Mouse (Mus musculus): Measurements from ENCODE around the gene Ralgps2.

Gene Ralgps2
- long read RNA-seq, experiment 1, full-length matches to known transcripts = 3 of 8 reads
- long read RNA-seq, experiment 1, partial matches to known transcripts = 5 of 8 reads
- long read RNA-seq, experiment 1, other reads (novel, unspliced or antisense) = 0 of 8 reads
- long read RNA-seq, experiment 2, full-length matches to known transcripts = 5 of 12 reads
- long read RNA-seq, experiment 2, partial matches to known transcripts = 4 of 12 reads
- long read RNA-seq, experiment 2, other reads (novel, unspliced or antisense) = 3 of 12 reads

DNA sequence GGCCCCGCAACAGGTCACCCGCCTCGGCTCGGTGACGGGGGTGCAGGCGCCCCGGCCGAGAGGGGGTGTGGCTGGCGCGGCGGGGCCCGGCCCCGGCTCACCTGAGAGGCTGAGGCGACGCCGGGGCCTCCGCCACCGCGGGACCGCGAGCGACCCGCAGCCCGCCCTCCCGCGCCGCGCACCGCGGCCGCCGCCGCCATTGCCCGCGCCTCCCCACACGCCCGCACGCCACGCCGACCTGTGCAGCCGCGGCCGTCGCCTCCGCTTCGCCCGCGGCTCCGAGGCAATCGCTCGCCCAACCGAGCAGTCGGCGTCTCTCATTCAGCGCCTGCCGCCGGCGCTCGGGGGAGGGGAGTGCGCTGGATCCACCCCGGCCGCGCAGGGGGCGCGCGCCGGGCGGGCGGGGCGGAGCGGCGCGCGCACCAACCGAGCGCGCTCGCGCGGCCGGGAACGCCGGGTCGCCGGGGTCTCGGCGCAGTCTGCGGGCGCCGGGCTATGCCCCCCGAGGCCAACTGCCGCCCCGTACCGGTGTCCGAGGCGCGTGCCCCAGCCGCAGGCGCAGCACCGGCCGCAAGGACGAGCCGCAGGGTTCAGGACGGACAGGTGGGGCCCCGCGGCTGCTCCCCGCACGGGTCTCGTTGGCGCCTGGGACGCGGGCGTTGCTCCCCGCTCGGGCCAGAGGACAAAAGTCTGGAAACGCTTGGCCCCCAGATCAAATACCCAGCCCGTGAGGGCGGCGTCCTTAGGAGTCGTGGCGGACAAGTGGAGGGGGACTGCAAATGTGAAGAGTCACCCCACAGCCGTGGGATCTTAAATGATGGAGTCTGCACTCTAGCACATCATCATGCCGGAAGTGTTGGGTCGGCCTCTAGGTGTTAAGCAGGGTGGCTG, at the start of gene Ralgps2:
TSS of gene Ralgps2 (minus strand) at position 376 of the 891 bp plus-strand sequence.
- intact Hi-C loops (cut with DNase I) = no loop called here

DNA sequence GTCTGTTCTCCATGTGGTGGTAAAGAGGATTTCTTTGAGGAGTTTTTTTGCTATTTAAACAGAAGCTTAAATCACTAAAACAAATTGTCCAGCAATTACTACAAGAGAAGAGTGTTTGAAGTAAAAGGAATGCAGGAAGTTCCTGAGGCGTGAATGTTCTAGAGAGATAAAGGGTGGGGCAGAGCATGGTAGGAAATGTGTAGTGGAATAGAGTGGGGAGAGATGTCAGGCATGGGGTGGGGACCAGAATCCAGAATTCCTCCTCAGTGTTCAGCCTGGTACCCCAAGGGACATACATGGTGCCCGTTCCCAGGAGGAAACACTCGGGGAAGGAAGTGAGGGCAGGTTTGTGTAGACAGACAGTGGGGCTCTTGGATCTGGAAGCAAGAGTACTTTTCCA, 48.1 kb upstream of the Ralgps2 start:
- intact Hi-C loops (cut with DNase I) = no loop called here

DNA sequence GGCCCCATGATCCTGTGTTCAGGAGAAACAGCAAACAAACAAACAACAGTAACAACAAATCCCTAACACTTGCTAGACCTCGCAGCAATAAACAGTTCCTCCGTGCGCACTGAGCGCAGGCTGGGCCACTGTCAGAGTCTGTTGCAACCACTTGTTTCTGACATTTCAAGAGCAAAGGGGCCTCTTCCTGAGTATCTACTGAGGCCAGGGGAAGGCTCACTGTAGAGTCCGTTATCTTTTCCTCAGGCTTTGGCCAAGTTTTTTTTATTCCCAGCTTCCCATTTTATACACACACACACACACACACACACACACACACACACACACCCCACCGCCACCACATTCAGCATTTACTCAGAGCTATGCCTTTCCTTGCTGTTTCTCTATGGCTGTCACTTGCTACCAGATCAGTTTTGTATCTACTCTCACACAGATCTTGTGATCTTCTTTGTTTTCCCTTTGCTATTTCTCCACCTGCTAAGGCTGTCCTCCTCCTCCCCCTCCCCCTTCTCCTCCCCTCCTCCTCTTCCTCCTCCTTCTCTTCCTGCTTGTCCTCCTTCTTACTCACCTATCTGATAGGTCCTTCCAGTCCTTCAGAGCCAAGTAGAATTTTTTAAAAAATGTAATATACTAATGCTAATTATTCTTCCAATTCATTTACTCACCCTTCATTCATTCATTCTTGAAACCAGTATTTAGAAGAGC, 47.4 kb upstream of the Ralgps2 start:
- intact Hi-C loops (cut with DNase I) = no loop called here

DNA sequence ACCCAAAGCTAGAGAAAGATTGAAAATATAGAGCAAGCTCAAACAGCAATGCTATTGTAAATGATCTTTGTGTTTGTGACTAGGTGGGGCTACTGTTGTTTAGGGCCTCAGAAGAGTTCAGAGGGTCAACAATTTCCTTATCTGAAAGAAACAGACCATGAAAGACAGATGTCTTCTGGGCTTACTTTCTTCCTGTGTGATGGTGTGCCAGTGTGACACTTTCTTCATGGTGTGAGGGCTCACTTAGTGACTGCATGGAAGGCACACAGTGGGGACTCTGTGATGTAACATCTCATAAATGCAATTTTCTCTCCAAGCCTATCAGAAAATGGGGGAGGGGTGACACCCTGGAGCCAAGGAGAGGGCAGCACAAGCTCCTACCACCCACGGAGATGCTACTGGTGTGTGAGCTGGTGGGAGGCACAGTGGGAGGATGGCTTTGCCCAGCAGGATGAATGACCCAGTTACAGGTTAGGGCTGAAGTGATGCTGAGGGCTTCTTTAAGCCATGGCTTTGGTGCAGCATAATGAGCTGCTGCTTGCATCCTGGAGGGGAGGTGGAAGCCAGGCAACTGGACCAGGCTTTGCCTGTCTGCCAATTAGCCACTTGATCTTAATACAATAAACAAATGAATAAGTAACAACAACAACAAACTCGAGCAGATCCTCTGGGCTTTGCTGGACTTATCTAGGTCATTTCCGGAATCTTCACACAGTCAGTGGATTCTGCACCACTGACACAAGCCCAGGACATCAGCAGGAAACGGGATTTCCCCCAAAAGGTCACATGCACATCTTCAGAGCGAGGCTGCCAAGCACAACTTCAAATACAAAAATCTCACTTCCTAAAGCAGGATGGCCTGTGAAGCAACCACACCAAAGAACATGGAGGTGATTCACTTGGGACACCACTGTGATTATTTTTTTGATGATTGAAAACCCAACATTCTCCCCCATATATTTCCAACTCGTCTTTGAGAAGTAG, 46.5 kb upstream of the Ralgps2 start:
- intact Hi-C loops (cut with DNase I) = no loop called here

DNA sequence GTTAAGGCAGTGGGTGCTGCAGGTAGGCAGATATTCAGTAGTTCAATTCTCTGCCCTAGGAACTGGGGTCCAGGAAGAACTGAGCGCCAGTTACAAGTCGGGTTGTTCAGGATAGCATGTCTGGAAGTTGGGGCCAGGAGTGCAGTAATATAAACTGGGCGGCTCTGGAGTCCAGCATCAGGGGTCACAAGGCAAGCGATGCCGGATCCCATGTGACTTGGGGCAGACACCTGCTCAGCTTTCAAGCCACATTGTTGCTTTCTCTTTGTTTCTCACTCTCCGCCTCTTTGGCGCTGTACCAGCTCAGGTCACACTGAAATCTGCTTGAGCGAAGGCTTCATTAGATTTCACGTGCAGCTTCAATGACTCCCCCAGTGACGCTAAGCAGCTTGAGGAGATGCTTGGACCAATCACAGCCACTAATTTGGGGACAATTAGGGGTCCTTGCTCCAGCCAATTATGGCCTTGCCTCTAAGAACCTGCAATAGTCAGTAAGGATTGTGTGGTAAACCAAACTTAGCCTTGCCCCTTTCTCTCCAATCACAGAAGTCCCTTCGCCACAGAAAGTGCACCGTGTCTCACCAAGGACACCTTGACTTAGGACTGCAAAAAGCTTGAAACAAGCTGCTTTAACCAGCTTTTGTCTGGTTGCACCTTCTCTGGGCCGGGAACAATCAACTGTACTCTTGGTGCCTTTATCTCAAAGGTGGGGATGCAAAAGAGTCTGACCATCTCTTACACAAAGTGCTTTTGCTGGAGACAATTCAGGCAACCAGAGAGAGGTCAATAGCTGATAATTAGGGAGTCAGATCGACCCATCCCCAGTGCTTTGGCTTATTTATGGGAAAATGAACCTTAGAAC, 43.8 kb upstream of the Ralgps2 start:
- intact Hi-C loops (cut with DNase I) = no loop called here

DNA sequence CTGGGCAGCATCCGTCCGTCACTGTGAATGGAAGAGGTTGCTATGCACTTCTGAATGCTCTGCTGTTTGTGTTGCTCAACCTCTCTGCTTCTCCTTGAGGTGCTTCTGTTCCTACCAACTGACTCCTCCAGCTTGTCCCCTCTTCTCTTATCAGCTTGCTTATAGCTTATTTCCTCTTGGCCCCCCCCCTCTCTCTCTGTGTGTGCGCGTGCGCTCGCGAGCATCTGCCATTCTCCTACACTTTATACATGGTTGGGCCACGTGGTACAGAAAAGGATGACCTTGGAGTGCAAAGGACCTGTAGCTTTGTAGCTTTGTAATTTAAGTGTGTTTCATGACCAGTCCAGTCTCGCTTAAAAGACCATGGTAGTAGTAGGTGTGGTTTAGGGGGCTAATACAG, 42.5 kb upstream of the Ralgps2 start:
- intact Hi-C loops (cut with DNase I) = no loop called here

DNA sequence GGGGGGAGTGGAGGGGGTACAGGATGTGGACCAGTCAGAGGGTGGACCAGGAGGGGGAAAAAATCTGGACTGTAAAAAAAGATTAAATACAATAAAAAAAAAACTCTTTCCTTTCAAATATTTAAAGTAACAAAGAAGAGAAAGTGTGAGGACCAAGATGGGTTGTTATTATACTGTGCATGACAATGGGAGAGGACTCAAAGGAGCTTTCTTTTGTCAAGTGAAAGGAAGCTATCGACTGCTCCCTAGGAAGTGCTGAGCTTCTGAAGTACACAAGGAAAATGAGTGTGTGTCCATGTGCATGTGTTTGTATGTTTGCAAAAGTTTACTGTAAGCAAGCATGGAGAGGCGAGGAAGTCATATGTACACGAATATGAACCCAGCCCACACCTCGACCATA, 40.3 kb upstream of the Ralgps2 start:
- intact Hi-C loops (cut with DNase I) = no loop called here

DNA sequence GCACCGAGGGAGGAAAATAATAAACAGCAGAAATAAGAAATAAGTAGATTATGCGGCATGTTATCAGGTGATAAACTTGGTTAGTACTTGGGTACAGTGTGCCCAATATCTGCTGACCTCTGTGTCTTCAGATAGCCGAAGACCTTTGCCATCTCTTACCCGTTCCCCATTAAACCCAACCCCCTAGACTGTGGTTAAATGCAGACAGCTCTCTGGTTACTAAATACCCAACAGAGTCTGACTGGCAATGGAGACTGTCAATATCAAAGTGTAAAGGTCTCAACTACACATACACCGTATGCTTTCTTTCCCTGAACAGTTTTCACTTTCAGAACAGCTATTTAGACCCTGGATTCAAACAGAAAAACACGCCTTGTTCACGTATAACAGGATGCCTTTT, 39.2 kb upstream of the Ralgps2 start:
- intact Hi-C loops (cut with DNase I) = no loop called here

DNA sequence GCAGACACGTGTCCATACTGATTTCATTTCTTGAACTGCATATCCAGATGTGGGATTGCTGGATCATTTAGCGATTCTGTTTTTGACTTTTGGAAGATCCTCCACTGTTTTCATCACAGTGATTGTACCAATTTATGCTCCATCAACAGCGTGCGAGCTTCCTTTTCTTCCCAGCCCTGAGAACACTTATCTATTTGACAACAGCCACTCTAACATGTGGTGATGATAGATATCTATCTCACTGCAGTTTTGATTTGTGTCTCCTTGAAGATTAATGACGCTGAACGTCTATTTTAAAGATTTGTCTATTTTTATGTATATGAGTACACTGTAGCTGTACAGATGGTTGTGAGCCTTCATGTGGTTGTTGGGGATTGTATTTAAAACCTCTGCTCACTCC, 34.4 kb upstream of the Ralgps2 start:
- intact Hi-C loops (cut with DNase I) = no loop called here

DNA sequence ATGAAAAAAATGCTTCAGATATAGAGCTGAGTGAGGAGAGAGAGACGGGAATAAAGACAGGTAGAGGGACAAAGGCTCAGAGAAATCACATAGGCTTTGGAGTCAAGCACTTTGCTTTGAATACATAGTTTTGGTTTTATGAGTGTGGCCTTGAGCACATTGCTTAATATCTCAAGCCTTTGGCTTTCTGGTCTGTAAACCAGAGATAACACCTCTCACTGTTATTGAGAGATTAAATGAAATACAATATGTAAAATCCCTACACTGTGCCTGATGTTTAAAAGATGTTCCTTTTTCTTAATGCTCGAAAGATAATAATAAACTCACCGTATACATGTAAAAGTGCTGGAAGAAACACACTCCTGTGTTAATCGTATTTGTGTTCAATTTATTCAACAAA, 33.0 kb upstream of the Ralgps2 start:
- intact Hi-C loops (cut with DNase I) = no loop called here

DNA sequence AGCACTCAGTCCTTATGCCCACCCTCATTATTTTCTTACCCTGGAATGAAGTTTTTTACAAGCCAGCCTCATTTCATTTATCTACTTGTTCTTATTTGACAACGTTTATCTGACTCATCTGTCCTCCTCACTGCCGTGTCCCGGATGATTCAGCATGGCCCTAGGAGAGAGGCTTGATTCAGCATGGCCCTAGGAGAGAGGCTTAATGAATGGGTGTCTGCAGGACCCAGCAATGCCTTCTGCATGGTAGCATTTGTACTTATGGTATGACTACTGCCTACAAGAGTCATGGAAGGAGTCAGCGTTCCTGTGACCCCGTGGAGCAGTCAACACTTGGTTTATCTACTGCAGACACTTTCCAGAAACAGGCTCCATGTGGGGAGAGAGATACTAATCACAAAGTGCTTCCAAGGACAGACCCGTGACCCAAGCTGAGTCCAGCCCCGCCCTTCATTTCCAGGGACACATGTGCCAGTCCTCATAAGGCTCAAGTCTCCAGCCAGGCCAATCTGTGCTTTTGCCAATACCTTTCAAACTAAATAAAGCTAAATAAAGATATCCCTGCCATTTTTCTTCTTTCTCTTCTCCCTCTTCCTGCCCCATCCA, 31.9 kb upstream of the Ralgps2 start:
- intact Hi-C loops (cut with DNase I) = no loop called here

DNA sequence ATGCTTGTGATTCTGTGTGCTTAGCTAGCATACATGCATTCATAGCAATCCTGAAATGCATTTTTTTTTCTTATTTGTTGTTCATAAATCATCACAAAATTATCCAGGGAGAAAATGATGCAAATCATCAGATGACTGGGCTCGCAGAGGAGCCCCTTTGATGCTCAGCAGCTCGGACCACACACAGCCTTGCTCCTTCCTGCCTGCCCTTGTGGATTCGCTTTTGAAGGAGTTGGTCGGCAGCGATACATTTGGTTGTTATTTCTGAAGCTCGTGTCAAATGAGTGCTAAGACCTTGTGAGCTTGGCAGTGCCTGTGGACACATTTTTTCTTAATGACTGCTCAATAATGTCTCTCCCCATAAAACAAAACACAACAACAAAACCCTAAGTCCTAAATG, 31.2 kb upstream of the Ralgps2 start:
- intact Hi-C loops (cut with DNase I) = no loop called here

DNA sequence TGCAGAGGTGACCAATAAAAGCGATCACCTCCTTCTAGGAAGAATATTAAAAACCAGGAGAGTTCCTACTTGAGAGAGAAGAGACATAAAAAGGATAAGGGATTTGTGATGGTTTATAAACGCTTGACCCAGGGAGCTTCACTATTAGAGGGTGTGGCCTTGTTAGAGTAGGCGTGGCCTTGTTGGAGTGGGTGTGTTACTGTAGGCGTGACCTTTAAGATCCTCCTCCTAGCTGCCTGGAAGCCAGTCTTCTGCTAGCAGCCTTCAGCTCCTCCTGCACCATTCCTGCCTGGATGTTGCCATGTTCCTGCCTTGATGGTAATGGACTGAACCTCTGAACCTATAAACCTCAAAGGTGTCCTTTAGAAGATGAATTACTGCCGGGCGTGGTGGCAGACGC, 28.7 kb upstream of the Ralgps2 start:
- intact Hi-C loops (cut with DNase I) = no loop called here

DNA sequence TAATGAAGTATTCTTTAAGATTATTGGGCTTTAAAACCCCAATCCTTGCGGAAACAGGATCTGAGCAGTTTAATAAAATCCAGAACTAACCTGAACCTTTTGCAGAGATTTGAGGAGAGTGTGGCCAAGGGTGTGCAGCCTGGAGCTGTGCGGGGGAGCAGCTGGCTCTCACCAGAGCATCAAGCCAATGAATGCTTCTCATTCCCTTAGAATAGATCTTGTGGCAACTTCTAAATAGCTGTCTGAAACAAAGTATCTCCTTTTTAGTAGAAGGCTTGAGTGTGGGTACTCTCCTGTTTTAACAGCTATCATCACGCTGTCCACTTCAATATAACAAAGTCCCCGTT, 25.1 kb upstream of the Ralgps2 start:
- intact Hi-C loops (cut with DNase I) = no loop called here

DNA sequence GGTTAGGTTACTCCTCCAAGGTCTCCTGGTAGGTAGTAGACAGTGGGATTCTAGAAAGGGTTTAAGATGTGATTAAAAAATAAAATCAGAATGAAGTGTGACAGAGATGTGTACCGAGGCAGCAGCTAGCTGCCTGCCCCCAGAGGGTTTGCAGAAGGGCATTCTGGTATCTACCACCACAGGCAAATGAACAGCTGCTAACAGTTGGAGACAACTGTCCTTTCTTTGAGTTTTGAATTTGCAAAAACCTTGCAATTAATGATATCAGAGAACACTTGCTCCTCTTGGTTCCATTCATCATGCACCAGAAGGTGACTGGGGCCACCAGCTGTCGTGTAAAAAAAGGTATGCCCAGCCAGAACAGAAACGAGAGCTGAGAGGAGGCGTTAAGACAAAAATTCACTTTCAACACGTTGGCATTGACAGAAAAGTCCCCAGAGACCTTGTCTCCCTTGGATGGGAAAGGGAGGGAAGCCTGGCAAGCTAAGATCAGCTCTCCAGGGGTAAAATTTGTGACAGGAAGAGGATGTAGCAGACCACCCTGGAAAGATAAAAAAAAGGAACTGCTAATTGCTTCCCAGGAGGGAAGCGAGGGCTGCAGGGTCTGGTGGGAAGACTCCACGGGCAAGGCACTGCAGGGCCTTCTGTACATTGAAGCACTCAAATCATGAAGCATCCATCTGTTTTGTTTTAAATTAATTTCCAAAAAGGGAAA, 24.6 kb upstream of the Ralgps2 start:
- intact Hi-C loops (cut with DNase I) = no loop called here

DNA sequence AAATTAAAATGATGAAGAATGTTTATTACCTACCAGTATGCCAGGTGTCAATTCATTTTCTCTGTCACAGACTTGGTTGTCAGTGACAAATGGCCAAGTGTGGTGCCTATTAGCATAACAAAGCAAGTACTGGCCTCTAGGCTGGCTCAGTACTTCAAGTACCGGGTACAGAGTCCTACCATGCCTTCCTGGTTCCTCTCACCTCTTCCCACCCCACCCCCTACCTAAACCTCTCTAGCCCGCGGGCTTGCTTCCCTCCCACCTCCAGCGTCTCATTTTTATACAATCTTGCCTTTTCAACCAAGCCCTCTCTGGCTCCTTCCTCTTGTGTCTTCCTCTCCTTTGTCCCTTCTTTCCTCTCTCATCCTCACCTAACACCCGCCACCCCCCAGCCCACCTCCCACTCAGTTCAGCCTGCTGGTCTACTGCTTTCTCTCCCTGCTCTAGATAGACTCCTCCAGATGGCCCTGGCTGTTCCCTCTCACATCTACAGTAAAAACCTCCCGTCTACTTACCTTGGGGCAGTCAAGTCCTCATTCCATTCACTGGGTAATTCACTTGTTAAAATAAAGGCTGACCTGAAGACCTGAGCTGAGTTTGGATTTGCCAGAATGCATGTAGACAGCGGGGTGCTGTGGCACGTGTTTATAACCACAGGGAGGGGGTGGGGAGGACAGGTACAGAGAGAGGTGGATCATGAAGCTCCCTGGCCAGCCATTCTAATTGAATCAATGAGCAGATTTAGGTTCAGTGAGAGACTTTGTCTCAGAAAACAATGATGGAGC, 22.2 kb upstream of the Ralgps2 start:
- intact Hi-C loops (cut with DNase I) = no loop called here

DNA sequence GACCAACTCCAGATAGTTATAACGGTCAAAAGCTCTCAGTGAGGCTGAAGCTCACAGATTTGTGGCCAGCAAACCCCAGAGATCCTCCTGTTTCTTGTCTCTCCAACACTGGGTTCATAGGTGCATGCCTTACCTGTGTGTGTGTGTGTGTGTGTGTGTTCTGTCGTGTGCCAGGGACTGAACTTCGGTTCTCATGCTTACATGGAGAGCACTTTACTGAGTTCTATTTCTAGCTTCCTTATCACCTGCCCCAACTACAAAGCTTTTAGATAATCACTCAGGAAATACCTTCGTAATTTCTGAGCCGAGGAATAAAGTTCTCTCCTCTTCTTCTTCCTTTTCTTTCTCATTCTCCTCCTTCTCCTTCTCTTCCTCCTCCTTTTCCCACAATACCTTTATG, 19.6 kb upstream of the Ralgps2 start:
- intact Hi-C loops (cut with DNase I) = no loop called here

DNA sequence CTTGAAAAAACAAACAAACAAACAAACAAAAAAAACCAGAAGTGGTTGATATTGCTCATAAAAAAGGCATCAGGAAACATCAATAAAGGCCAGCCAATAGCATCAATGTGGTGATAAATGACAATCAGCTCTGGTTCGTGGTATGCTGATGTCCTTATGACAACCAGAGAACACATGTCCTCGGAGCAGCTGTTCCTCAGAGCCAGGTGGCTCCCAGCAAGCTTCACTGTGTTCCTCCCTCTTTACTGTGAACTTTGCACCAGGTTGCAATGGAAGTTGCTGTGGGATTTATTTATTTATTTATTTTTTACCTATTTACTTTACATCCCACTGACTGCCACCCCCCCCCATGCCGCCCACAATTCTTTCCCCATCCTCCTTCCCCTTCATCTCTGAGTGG, 17.9 kb upstream of the Ralgps2 start:
- intact Hi-C loops (cut with DNase I) = no loop called here

Data from adrenal gland (tissue).